Mouse (Mus musculus) megakaryocyte-erythroid progenitor cell, adult 5-6 weeks (primary cell): ENCODE data around the gene Tnfaip8l3. TPM values are rescaled to one million over a fixed set of nuclear protein-coding genes. Genes with fewer than 3 reads are reported as not detected.
"Not testable (repeated sequence)": the region's sequence is repeated elsewhere in the genome, so short reads cannot be mapped to it uniquely, and the experiment has no call there.

ENCODE experiments used
- ATAC-seq: replicated peaks from 2 replicates; pipeline ENCODE4 v1.8.0; 2016; ENCODE audit warnings: mild to moderate bottlenecking, inconsistent platforms; ENCODE audit not compliant: severe bottlenecking, poor library complexity, low FRiP score, low TSS enrichment
- total RNA-seq, 2 experiments: library from RNA; stranded (forward) in 1 of 2; stranded (reverse) in 1 of 2; fragments of 200-1000, 215-1000 nt in 1 of 2; fragments of >200 nt in 1 of 2; fragmentation: Nextera tagmentation in 1 of 2; gene quantifications; 2 replicates each; pipeline ENCODE4 v1.2.3; 2014 to 2017

The Tnfaip8l3 gene
- total RNA-seq, 2 experiments from 2014 or later, result not detected

- no peak for ATAC-seq
These were observed 73.7 kb downstream of the Tnfaip8l3 start for GRCm38 (mm10) chr9:53994528-53994927.

- not testable (repeated sequence) for ATAC-seq
These were observed 75.6 kb downstream of the Tnfaip8l3 start for GRCm38 (mm10) chr9:53992567-53992966.

GRCm38 (mm10) chr9:53990921-53991320, 77.3 kb downstream of the Tnfaip8l3 start:
- ATAC-seq, result peak; percentile 79; the same call in 1 of the 2 replicates

DNA sequence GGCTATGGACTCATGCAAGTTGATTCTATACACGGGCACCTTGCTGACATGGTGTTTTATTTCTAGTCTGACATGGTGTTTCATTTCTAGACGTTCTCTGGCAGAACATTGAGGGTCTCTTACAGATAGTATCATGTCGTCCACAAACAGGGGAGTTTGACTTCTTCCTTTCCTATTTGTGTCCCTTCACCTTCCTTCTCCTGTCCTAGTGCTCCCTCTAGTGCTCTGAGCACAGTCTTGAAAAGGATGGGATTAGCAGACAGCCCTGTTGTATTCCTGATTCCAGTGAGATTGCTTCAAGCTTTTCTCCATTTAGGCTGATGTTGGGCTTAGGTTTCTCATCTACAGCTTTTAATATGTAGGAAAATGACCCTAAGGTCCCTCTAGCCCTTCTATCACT, 81.2 kb downstream of the Tnfaip8l3 start:
- ATAC-seq, result no peak

- ATAC-seq, result 0 out of 2 replicates have a peak, but pooled peaks have one; percentile 57
These were observed 83.3 kb downstream of the Tnfaip8l3 start for GRCm38 (mm10) chr9:53984868-53985267.

DNA sequence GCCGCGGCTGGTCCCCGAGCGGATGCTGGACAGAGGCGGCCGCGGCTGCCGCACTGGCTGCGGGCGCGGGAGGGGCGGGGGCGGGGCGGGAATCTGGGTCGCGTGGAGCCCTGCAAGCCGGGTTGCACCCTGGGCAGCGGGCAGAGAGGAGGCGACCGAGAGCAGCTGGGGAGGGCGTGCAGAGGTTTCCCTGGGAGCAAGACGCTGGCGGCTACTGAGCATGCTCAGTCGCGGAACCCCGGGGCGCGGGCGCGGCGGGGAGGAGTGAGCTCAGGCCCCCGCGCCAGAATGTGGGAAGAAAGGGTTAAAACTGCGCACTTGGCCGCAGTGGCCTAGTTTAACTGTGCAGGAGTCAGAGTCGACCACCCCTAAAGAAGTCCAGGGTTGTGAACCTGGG, 93.1 kb downstream of the Tnfaip8l3 start, which contains the start of gene Elmod1:
Gene Elmod1, minus strand, starts transcription at position 180 of the 397 bp plus-strand sequence.
- ATAC-seq, result no peak

DNA sequence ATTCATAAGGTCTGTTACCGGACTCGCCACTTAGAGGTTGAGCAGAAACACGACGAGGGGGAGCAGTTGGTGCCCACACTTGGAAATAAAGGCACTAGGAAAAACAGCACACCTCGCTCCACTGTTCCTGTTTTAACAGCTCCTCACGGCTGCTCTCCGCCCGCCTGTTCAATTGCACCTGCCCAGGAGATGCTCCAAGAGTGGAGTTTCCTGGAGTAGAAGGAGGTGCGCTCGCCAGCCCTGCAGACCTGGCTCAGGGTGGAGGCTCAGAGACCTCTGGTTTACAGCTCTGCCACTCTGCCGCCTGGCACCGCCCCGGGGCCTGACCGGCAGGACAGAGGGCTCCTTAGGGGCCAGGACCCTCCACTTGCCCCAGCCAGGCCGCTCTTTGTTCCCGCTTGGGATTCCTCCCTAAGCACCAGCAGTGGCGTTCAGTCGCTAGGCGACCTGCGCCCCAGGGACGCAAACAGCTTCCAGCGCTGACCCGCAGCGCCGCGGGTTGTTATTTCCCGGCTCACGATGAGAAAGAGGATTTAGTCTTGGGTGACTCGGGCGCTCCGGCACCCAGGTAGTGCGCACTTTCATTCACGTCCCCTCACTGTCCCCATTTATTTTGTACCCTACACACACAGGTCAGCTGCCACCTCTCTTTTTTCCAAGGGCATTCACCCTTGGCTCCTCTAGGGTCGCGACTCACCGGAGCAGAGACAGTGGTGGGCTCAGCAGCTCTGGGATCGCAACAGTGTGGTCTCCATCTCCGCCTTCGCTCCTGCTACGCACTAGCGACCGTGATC, 93.7 kb downstream of the Tnfaip8l3 start:
- ATAC-seq, result no peak

- no peak for ATAC-seq
These were observed 94.3 kb downstream of the Tnfaip8l3 start for GRCm38 (mm10) chr9:53973929-53974327.

Other genes with a start within 250 kb of the Tnfaip8l3 start
- gene Sln, start 218.2 kb downstream of the Tnfaip8l3 start, total RNA-seq (2014; fragmentation: Nextera tagmentation), result not detected in 2 replicates
- not detected in 2 replicates for gene Sln, start 218.2 kb downstream of the Tnfaip8l3 start, total RNA-seq (2017)
- not detected in 2 replicates for gene Elmod1, start 93.1 kb downstream of the Tnfaip8l3 start, total RNA-seq (2014; fragmentation: Nextera tagmentation)
- gene Elmod1, start 93.1 kb downstream of the Tnfaip8l3 start, total RNA-seq (2017), result not detected in 2 replicates
- not detected in 2 replicates for gene Cyp19a1, start 199.7 kb upstream of the Tnfaip8l3 start, total RNA-seq (2014; fragmentation: Nextera tagmentation)
- gene Cyp19a1, start 199.7 kb upstream of the Tnfaip8l3 start, total RNA-seq (2017), result not detected in 2 replicates
- not detected in 2 replicates for gene Gldn, start 218.1 kb upstream of the Tnfaip8l3 start, total RNA-seq (2014; fragmentation: Nextera tagmentation)
- not detected in 2 replicates for gene Gldn, start 218.1 kb upstream of the Tnfaip8l3 start, total RNA-seq (2017)